Mouse (Mus musculus) spleen, adult 2 months (tissue): ENCODE results near the gene Rnf123.

Experiments
- CTCF ChIP-seq: fragments of 200-500 bp; IDR thresholded peaks from 2 replicates; pipeline ENCODE4 v1.5.1; 2011; ENCODE audit warnings: mild to moderate bottlenecking, inconsistent platforms; ENCODE audit not compliant: insufficient read depth, insufficient read length, insufficient replicate concordance; ENCODE audit errors: extremely low read depth
- POLR2A ChIP-seq: fragments of 200-500 bp; IDR thresholded peaks from 2 replicates; pipeline ENCODE4 v1.6.1; 2011; ENCODE audit warnings: low read depth, low read length, inconsistent platforms

- no peak for TF ChIP-seq CTCF
- no peak for TF ChIP-seq POLR2A
These were observed 32.3 kb upstream of the Rnf123 start for GRCm38 (mm10) chr9:108115290-108116077.
